Mouse (Mus musculus): ENCODE data around the gene Itgb1bp2.

The Itgb1bp2 gene

GRCm38 (mm10) chrX:101448886-101449475 lies at the start of gene Itgb1bp2:
Gene Itgb1bp2 (plus strand): TSS chrX:101449088.
- DNase-seq, result peak; percentile 94

- peak; percentile 94 for DNase-seq
Measured at GRCm38 (mm10) chrX:101418946-101419724, 29.8 kb upstream of the Itgb1bp2 start.

GRCm38 (mm10) chrX:101419725-101420699 lies 28.9 kb upstream of the Itgb1bp2 start:
- DNase-seq, result peak; percentile 99

- DNase-seq, result no peak
Measured at GRCm38 (mm10) chrX:101420700-101421095, 28.2 kb upstream of the Itgb1bp2 start, which contains the start of gene Zmym3. Gene Zmym3 (minus strand): TSS chrX:101420849.

GRCm38 (mm10) chrX:101423462-101423861 lies 25.4 kb upstream of the Itgb1bp2 start:
- DNase-seq, result peak; percentile 2

GRCm38 (mm10) chrX:101427774-101428173 lies 21.1 kb upstream of the Itgb1bp2 start:
- DNase-seq, result peak; percentile 70

GRCm38 (mm10) chrX:101428785-101429141 lies 20.1 kb upstream of the Itgb1bp2 start:
- DNase-seq, result peak; percentile 87

- peak; percentile 99 for DNase-seq
Measured at GRCm38 (mm10) chrX:101429142-101429949, 19.5 kb upstream of the Itgb1bp2 start, which contains the start of gene Nono. Gene Nono (plus strand): TSS chrX:101429318.

GRCm38 (mm10) chrX:101429976-101430375 lies 18.9 kb upstream of the Itgb1bp2 start:
- DNase-seq, result no peak

- no peak for DNase-seq
Measured at GRCm38 (mm10) chrX:101451147-101451546, 2.3 kb downstream of the Itgb1bp2 start.

- DNase-seq, result no peak
Measured at GRCm38 (mm10) chrX:101451591-101451990, 2.7 kb downstream of the Itgb1bp2 start.

GRCm38 (mm10) chrX:101472202-101472601 lies 23.3 kb downstream of the Itgb1bp2 start:
- DNase-seq, result no peak

GRCm38 (mm10) chrX:101481604-101482350 lies 32.9 kb downstream of the Itgb1bp2 start:
- DNase-seq, result no peak

GRCm38 (mm10) chrX:101486487-101487152 lies 37.7 kb downstream of the Itgb1bp2 start:
- peak; percentile 88 for DNase-seq

Measured in heart, adult 11 months (tissue).